ENCODE assay signal across 23 mouse cellular contexts in the genomic region with DNA sequence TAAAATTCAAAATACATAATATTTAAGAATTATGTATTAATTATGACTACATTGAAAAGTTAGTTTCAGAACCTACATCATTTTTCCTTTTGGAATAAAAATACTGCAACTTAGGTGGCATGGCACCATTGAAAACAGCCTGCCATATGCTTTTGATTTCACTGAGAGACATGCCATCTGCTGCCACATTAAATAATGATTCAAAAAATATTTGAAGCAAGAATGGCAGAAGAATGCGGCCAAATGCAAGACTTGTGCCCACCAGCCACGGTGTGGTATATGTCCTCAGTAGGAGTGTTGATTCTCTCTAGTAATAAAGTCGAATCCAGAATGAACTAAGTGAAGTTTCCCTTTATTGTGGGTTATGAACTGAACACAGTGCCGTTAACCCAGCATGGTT.
DNase-seq lines count a peak whose midpoint lies in the region; ATAC-seq and TF ChIP-seq lines count a peak whose summit lies in the region.
"Had no signal": no experiment of that assay in that cellular context is flagged by ENCODE, and none has a peak within 500 bp of the region (broad histone marks: within the 10 kb centered on the region; RNA-seq: fewer than 3 reads in every experiment).

No protein-coding gene starts in this region.

- H3K27me3 ChIP-seq in forebrain, embryonic 14.5 days (replicated peaks; ENCODE audit: control insufficient read depth, insufficient read depth, low read length), result no peaks in the 10 kb centered on the region
- H3K27me3 ChIP-seq in forebrain, embryonic 12.5 days, result no peaks in the 10 kb centered on the region
- no peaks in the 10 kb centered on the region for H3K27me3 ChIP-seq in heart, embryonic 11.5 days (ENCODE audit: control insufficient read depth, insufficient read depth, low read length)
- H3K27me3 ChIP-seq: heart, embryonic 15.5 days; megakaryocyte, embryonic 14.5 days; midbrain, embryonic 15.5 days; neural tube, embryonic 15.5 days had no signal

- intact Hi-C loops in left cerebral cortex, postnatal 4 days (cut with DNase I), result no loop called here

- H3K4me3 ChIP-seq in forebrain, embryonic 14.5 days (ENCODE audit: low read depth, low read length), result no peak overlapping the region
- no peak overlapping the region for H3K4me3 ChIP-seq in forebrain, embryonic 12.5 days (replicated peaks)
- H3K4me3 ChIP-seq in layer of hippocampus, adult 2 months, result no peak overlapping the region
- H3K4me3 ChIP-seq in heart, embryonic 11.5 days (ENCODE audit: low read depth, low read length), result no peak overlapping the region
- H3K4me3 ChIP-seq: embryonic facial prominence, embryonic 10.5 days; heart, adult 2 months; heart, embryonic 15.5 days; hindbrain, embryonic 10.5 days; megakaryocyte, embryonic 14.5 days; midbrain, embryonic 15.5 days; neural tube, embryonic 15.5 days had no signal

- no peaks in the 10 kb centered on the region for H3K9me3 ChIP-seq in forebrain, embryonic 14.5 days (replicated peaks; ENCODE audit: control insufficient read depth, low read length)
- H3K9me3 ChIP-seq in forebrain, embryonic 12.5 days, result no peaks in the 10 kb centered on the region
- no peaks in the 10 kb centered on the region for H3K9me3 ChIP-seq in heart, embryonic 11.5 days (replicated peaks; ENCODE audit: control insufficient read depth, low read length)
- H3K9me3 ChIP-seq: embryonic facial prominence, embryonic 10.5 days; heart, embryonic 15.5 days; hindbrain, embryonic 10.5 days; megakaryocyte, embryonic 14.5 days; midbrain, embryonic 15.5 days; neural tube, embryonic 15.5 days had no signal

- DNase-seq in forebrain, embryonic 14.5 days (ENCODE audit: low spot score), result peak; percentile 53
- peak; percentile 23 for DNase-seq in left cerebral cortex, postnatal 4 days
- DNase-seq in left cerebral cortex, adult 8-10 months (ENCODE audit: low spot score in 2 of 2), result no peak
- DNase-seq in layer of hippocampus, adult 2 months (ENCODE audit: low spot score in 2 of 2), result peak; percentile 11 to 30
- peak; percentile 2 to 29 for DNase-seq in layer of hippocampus, postnatal 36 days
- DNase-seq: adrenal gland, postnatal 36 days; cerebellum, adult 9-11 months; gastrocnemius, postnatal 14 days; heart, adult 2 months; kidney, adult 2 months; kidney, postnatal 10 days; lung, adult 18-20 months; lung, postnatal 14 days had no signal

- H3K4me2 ChIP-seq in forebrain, embryonic 14.5 days (ENCODE audit: low read length), result no peak overlapping the region
- H3K4me2 ChIP-seq in forebrain, embryonic 12.5 days, result no peak overlapping the region
- no peak overlapping the region for H3K4me2 ChIP-seq in heart, embryonic 11.5 days
- H3K4me2 ChIP-seq: heart, embryonic 15.5 days; liver, embryonic 11.5 days; midbrain, embryonic 15.5 days; neural tube, embryonic 15.5 days had no signal

- ATAC-seq in forebrain, embryonic 14.5 days, result peak; percentile 48; the same call in 1 of the 2 replicates
- no peak for ATAC-seq in forebrain, embryonic 12.5 days (ENCODE audit: low FRiP score)
- ATAC-seq in heart, embryonic 11.5 days (replicated peaks; ENCODE audit: insufficient number of reproducible peaks, low FRiP score, low TSS enrichment), result no peak
- ATAC-seq: midbrain, embryonic 15.5 days had no signal

- no peak overlapping the region for H3K9ac ChIP-seq in forebrain, embryonic 14.5 days (ENCODE audit: low read length)
- H3K9ac ChIP-seq in forebrain, embryonic 12.5 days, result no peak overlapping the region
- H3K9ac ChIP-seq in heart, embryonic 11.5 days (ENCODE audit: low read depth, low read length), result no peak overlapping the region
- H3K9ac ChIP-seq: heart, embryonic 15.5 days; midbrain, embryonic 15.5 days; neural tube, embryonic 15.5 days had no signal

- WGBS in forebrain, embryonic 14.5 days, result 73% methylated on average over 4 of the region's 4 CpGs
- WGBS in forebrain, embryonic 12.5 days, result 83% methylated on average over 4 of the region's 4 CpGs
- WGBS in heart, embryonic 11.5 days (ENCODE audit: insufficient replicate concordance), result 78% methylated on average over 4 of the region's 4 CpGs

- no peak for TF ChIP-seq CTCF in layer of hippocampus, adult 2 months (conservative IDR thresholded peaks at IDR 0.05)

- no peak overlapping the region for H3K27ac ChIP-seq in forebrain, embryonic 14.5 days (ENCODE audit: low read depth, low read length)
- no peak overlapping the region for H3K27ac ChIP-seq in forebrain, embryonic 12.5 days
- no peak overlapping the region for H3K27ac ChIP-seq in layer of hippocampus, adult 2 months
- no peak overlapping the region for H3K27ac ChIP-seq in heart, embryonic 11.5 days (ENCODE audit: low read depth, low read length)
- H3K27ac ChIP-seq: embryonic facial prominence, embryonic 10.5 days; heart, adult 2 months; heart, embryonic 15.5 days; hindbrain, embryonic 10.5 days; midbrain, embryonic 15.5 days; neural tube, embryonic 15.5 days; stomach, postnatal 0 days had no signal

- H3K4me1 ChIP-seq in forebrain, embryonic 14.5 days (ENCODE audit: control insufficient read depth, insufficient read depth, low read length), result no peaks in the 10 kb centered on the region
- H3K4me1 ChIP-seq in forebrain, embryonic 12.5 days, result no peaks in the 10 kb centered on the region
- H3K4me1 ChIP-seq in heart, embryonic 11.5 days (ENCODE audit: control insufficient read depth, insufficient read depth, low read length), result no peaks in the 10 kb centered on the region
- H3K4me1 ChIP-seq: embryonic facial prominence, embryonic 10.5 days; heart, embryonic 15.5 days; hindbrain, embryonic 10.5 days; megakaryocyte, embryonic 14.5 days; midbrain, embryonic 15.5 days; neural tube, embryonic 15.5 days had no signal

- no peaks in the 10 kb centered on the region for H3K36me3 ChIP-seq in forebrain, embryonic 14.5 days (ENCODE audit: control insufficient read depth, insufficient read depth, low read length)
- H3K36me3 ChIP-seq in forebrain, embryonic 12.5 days (replicated peaks), result no peaks in the 10 kb centered on the region
- H3K36me3 ChIP-seq in heart, embryonic 11.5 days (ENCODE audit: control insufficient read depth, insufficient read depth, low read length), result no peaks in the 10 kb centered on the region
- H3K36me3 ChIP-seq: embryonic facial prominence, embryonic 10.5 days; heart, embryonic 15.5 days; hindbrain, embryonic 10.5 days; midbrain, embryonic 15.5 days; neural tube, embryonic 15.5 days had no signal

Comparison
In these comparisons a context has a peak if more than half of its experiments do, and no peak if none do; other contexts are left out.
1. DNase-seq: peak in forebrain, embryonic 14.5 days (single experiment), left cerebral cortex, postnatal 4 days (single experiment), layer of hippocampus, adult 2 months (2 of 2) and layer of hippocampus, postnatal 36 days (2 of 2); none in left cerebral cortex, adult 8-10 months (0 of 2).